Mouse (Mus musculus): Measurements from ENCODE around the gene Klhdc8a.

DNA sequence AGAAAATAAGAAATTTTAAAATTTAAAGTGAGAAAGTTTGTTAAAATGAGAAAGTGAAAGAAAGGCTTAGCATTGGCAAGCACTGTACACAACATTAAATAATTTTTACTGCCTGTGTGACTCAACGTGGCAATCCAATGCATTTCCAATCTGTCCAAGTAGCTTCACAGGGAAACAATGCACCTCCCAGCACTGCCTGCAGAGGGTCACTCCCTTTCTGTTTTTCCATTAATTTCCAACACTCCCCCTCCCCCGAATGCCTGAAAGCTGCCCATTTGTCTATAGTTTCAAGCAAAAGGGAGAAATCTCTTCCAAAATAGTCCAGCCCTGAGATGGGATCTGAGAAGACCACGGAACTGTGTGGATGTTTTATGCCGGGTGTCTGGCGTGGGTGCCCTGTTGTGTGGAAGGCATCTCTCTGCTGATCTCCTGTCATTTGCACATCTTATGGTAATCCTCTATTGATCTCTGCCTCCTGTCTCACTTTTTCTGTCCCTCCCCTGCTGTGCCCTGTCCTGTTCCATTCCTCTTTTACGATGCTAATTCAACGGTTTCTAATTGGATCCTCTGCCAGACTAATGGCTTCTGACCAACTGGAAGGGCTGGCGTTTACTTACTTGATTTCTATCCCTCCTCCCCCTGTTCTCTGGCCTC, 16.8 kb upstream of the Klhdc8a start:
- TF ChIP-seq POLR2A (IDR thresholded peaks at IDR 0.05; ENCODE audit: insufficient read depth, low read depth, low read length) (no peak), CTCF (IDR thresholded peaks at IDR 0.05; ENCODE audit: insufficient read depth, low read depth, low read length) (no peak)

Measured in olfactory bulb, adult 2 months (tissue).